Comparison of ENCODE assay signal across 13 mouse cellular contexts in genomic region chr12:86914756-86915155, GRCm38 (mm10). TPM values are rescaled to one million over a fixed set of nuclear protein-coding genes. Genes with fewer than 3 reads are reported as not detected.
DNase-seq lines count a peak whose midpoint lies in the region; ATAC-seq and TF ChIP-seq lines count a peak whose summit lies in the region.
"Had no signal": no experiment of that assay in that cellular context is flagged by ENCODE, and none has a peak within 500 bp of the region (broad histone marks: within the 10 kb centered on the region; RNA-seq: fewer than 3 reads in every experiment).

No protein-coding gene starts in this region.

- DNase-seq in heart, adult 8-10 months (ENCODE audit: low spot score): no peak
- peak; percentile 68 for DNase-seq in 416B (ENCODE audit: low read depth)
- peak; percentile 47 for DNase-seq in G1E (ENCODE audit: low spot score)
- no peak for DNase-seq in liver, embryonic 14.5 days (ENCODE audit: low read depth in 3 of 3, low spot score in 3 of 3)
- no peak for DNase-seq in layer of hippocampus, adult 18-20 months (ENCODE audit: low spot score in 2 of 2)
- no peak for DNase-seq in right cerebral cortex, postnatal 14 days
- no peak for DNase-seq in testis, postnatal 14 days (ENCODE audit: low spot score)
- DNase-seq: gastrocnemius, postnatal 14 days; kidney, postnatal 4 days; thymus, postnatal 25 days had no signal

- 42% methylated on average over 6 of the region's 6 CpGs for WGBS in heart, embryonic 12.5 days
- 14% methylated on average over 6 of the region's 6 CpGs for WGBS in liver, embryonic 14.5 days (ENCODE audit: insufficient replicate concordance)

- H3K4me1 ChIP-seq in heart, embryonic 12.5 days (replicated peaks): peaks cover 43% of the 10 kb centered on the region
- H3K4me1 ChIP-seq in G1E (ENCODE audit: insufficient read depth, low read depth, low read length): peaks cover 92% of the 10 kb centered on the region
- peaks cover 0 to 15% of the 10 kb centered on the region in 2 experiments; a peak in 2 of 4 replicates for H3K4me1 ChIP-seq in liver, embryonic 14.5 days (replicated peaks; ENCODE audit: control insufficient read depth in 2 of 2, insufficient read depth in 2 of 2, low read length in 1 of 2)

- no peak for ATAC-seq in heart, embryonic 12.5 days (ENCODE audit: insufficient number of reproducible peaks, low FRiP score)
- ATAC-seq in G1E (ENCODE audit: extremely low read depth, insufficient number of reproducible peaks, low FRiP score, poor library complexity, severe bottlenecking): peak; percentile 51
- ATAC-seq in liver, embryonic 14.5 days (ENCODE audit: insufficient read depth): 0 out of 2 replicates have a peak, but pooled peaks have one; percentile 20
- ATAC-seq: Patski had no signal

- no peak overlapping the region for H3K4me3 ChIP-seq in heart, embryonic 12.5 days
- H3K4me3 ChIP-seq in G1E (ENCODE audit: low read depth, low read length): peak overlapping the region; percentile 60; the same call in 1 of the 2 replicates
- H3K4me3 ChIP-seq in liver, embryonic 14.5 days (ENCODE audit: insufficient read depth in 1 of 2, low read depth in 2 of 2, low read length in 2 of 2): no peak overlapping the region; a peak in 1 of 4 replicates
- H3K4me3 ChIP-seq: limb, embryonic 13.5 days had no signal

- no peaks in the 10 kb centered on the region for H3K36me3 ChIP-seq in heart, embryonic 12.5 days
- no peaks in the 10 kb centered on the region for H3K36me3 ChIP-seq in G1E (replicated peaks)
- no peaks in the 10 kb centered on the region for H3K36me3 ChIP-seq in liver, embryonic 14.5 days (replicated peaks; ENCODE audit: control insufficient read depth, insufficient read depth, low read depth)
- H3K36me3 ChIP-seq: limb, embryonic 13.5 days had no signal

- H3K27ac ChIP-seq in heart, embryonic 12.5 days (ENCODE audit: poor library complexity, severe bottlenecking): peak overlapping the region; percentile 13; the same call in 1 of the 2 replicates
- no peak overlapping the region for H3K27ac ChIP-seq in liver, embryonic 14.5 days
- H3K27ac ChIP-seq: limb, embryonic 13.5 days had no signal

- no peak overlapping the region for H3K4me2 ChIP-seq in heart, embryonic 12.5 days
- H3K4me2 ChIP-seq in liver, embryonic 14.5 days (ENCODE audit: low read depth): no peak overlapping the region; the same call in 1 of the 2 replicates
- H3K4me2 ChIP-seq: limb, embryonic 13.5 days had no signal

- no peaks in the 10 kb centered on the region for H3K9me3 ChIP-seq in heart, embryonic 12.5 days (replicated peaks)
- H3K9me3 ChIP-seq in G1E (replicated peaks): no peaks in the 10 kb centered on the region
- H3K9me3 ChIP-seq in liver, embryonic 14.5 days (ENCODE audit: control insufficient read depth, low read length): no peaks in the 10 kb centered on the region
- H3K9me3 ChIP-seq: limb, embryonic 13.5 days had no signal

- H3K9ac ChIP-seq in heart, embryonic 12.5 days: no peak overlapping the region
- H3K9ac ChIP-seq in liver, embryonic 14.5 days (replicated peaks): no peak overlapping the region; the same call in 1 of the 2 replicates
- H3K9ac ChIP-seq: limb, embryonic 13.5 days had no signal

- no peak for TF ChIP-seq EP300 in liver, embryonic 14.5 days (IDR thresholded peaks at IDR 0.05; ENCODE audit: low read depth)

- H3K27me3 ChIP-seq in heart, embryonic 12.5 days (replicated peaks): no peaks in the 10 kb centered on the region
- H3K27me3 ChIP-seq in G1E (ENCODE audit: insufficient read depth, low read length): no peaks in the 10 kb centered on the region
- no peaks in the 10 kb centered on the region; the same call in 1 of the 2 replicates for H3K27me3 ChIP-seq in liver, embryonic 14.5 days (ENCODE audit: control insufficient read depth, insufficient read depth, low read length)
- H3K27me3 ChIP-seq: Patski had no signal

- no peak for TF ChIP-seq CTCF in G1E (IDR thresholded peaks at IDR 0.05; ENCODE audit: low read depth, low read length)
- no peak for TF ChIP-seq CTCF in liver, embryonic 14.5 days (IDR thresholded peaks at IDR 0.05; ENCODE audit: low read depth)

RNA-seq across cellular contexts. Expression of gene Irf2bpl, which starts 30.2 kb away (rescaled TPM):
- 57.8 and 59.5 TPM in 2 replicates for polyA plus RNA-seq in heart, embryonic 12.5 days (2016; fragmentation: Nextera tagmentation; extraction: Ambion mirVana)
- total RNA-seq in heart, adult 8-10 months (2022): 10 to 100 TPM; 26.2 to 30.4 (median 27.8) TPM
- total RNA-seq in G1E (2014; fragmentation: Nextera tagmentation) (8.4 and 10.0 TPM in 2 replicates), G1E (2017) (8.5 and 11.0 TPM in 2 replicates)
- 18.8 and 23.1 TPM in 2 replicates for polyA plus RNA-seq in G1E (2012)
- 1.4 and 1.5 TPM in 2 replicates for polyA plus RNA-seq in liver, embryonic 14.5 days (2012; rRNA removed)
- polyA plus RNA-seq in liver, embryonic 14.5 days (2014; fragmentation: Nextera tagmentation; extraction: Ambion mirVana): 1.4 and 1.5 TPM in 2 replicates
- total RNA-seq in layer of hippocampus, adult 18-20 months (2021): 10 to 100 TPM; 76.4 to 76.9 TPM

RNA-seq across cellular contexts. Expression of gene Cipc, which starts 32.1 kb away (rescaled TPM):
- polyA plus RNA-seq in heart, embryonic 12.5 days (2016; fragmentation: Nextera tagmentation; extraction: Ambion mirVana): 28.9 and 29.3 TPM in 2 replicates
- total RNA-seq in heart, adult 8-10 months (2022): 10 to 100 TPM; 42.4 to 53.8 (median 48.3) TPM
- total RNA-seq in G1E (2014; fragmentation: Nextera tagmentation) (89.5 and 104 TPM in 2 replicates), G1E (2017) (70.0 and 75.9 TPM in 2 replicates)
- polyA plus RNA-seq in G1E (2012): 35.5 and 42.7 TPM in 2 replicates
- 7.5 and 8.8 TPM in 2 replicates for polyA plus RNA-seq in liver, embryonic 14.5 days (2012; rRNA removed)
- 10.0 and 10.7 TPM in 2 replicates for polyA plus RNA-seq in liver, embryonic 14.5 days (2014; fragmentation: Nextera tagmentation; extraction: Ambion mirVana)
- 10 to 100 TPM; 72.9 to 75.1 TPM for total RNA-seq in layer of hippocampus, adult 18-20 months (2021)

Comparison
In these comparisons a context has a peak if more than half of its experiments do, and no peak if none do; other contexts are left out.
1. DNase-seq: peak in 416B (single experiment) and G1E (single experiment); none in heart, adult 8-10 months (single experiment), liver, embryonic 14.5 days (0 of 3), layer of hippocampus, adult 18-20 months (0 of 2), right cerebral cortex, postnatal 14 days (single experiment) and testis, postnatal 14 days (single experiment).